Mouse (Mus musculus): ENCODE data around the gene Mrps21.

- TF ChIP-seq TAL1 (conservative IDR thresholded peaks at IDR 0.05; ENCODE audit: low read depth, low read length) (no peak), POLR2AphosphoS5 (IDR thresholded peaks at IDR 0.05; ENCODE audit: insufficient replicate concordance, low read depth, low read length) (no peak)
Measured at GRCm38 (mm10) chr3:95903753-95904502, 32.6 kb upstream of the Mrps21 start.
